Mouse (Mus musculus) inflammation-experienced regulatory T-cells, adult 6 months (primary cell): Measurements from ENCODE around the gene Best1. TPM values are rescaled to one million over a fixed set of nuclear protein-coding genes. Genes with fewer than 3 reads are reported as not detected.

ENCODE experiments used
- ATAC-seq: one replicate; pipeline ENCODE4 v1.8.0; 2017
- polyA plus RNA-seq, 3 experiments: library from polyadenylated mRNA; unstranded; fragments of 100-300 nt; shearing (Covaris generic); gene quantifications; one replicate each; pipeline ENCODE4 v1.2.1; 2017

Best1 gene
- polyA plus RNA-seq: under 1 TPM in 1 of 3 experiments, not detected in 2; 0.21 TPM

DNA sequence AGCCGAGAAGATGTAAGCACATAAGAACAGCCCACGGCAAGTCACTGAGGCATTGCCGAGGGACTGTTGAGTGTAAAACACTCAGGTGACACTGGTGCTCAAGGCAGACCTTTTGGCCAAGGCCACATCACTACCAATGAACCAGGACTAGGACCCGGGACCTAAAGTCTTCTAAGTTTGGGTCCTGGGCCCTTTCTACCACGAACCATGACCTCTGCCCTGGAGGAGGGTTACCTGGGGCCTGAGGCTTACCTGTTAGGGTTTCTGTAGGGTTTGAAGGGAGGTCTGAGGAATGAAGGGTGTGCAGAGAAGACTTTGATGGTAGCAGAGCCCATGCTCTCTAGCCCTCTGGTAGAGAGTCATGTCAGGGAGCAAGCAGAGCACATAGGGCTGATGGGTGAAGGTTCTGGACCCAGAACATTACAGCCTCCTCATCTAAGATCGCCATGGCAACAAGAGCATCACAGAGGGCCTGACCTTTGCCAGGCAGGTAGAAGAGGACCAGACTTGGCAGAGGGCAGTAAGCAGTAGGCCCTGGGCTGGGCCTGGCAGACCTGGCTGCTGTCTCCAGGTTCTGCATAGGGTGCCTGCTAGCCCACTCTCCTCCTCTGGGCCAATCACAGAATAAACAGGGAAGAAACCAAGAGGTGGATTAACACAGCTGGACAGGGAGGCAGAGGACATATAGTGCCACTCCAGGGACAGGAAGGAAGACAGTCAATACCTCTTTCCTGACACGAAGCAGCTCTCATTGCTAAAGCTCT lies at the start of gene Best1, which contains the start of gene Rab3il1:
Best1 (minus strand) TSS at position 428 of the 764 bp plus-strand sequence.
Rab3il1 (plus strand) TSS at position 464 of the 764 bp plus-strand sequence.
- ATAC-seq: no peak

GRCm38 (mm10) chr19:10050438-10050837 lies 49.0 kb upstream of the Best1 start:
- no peak for ATAC-seq

DNA sequence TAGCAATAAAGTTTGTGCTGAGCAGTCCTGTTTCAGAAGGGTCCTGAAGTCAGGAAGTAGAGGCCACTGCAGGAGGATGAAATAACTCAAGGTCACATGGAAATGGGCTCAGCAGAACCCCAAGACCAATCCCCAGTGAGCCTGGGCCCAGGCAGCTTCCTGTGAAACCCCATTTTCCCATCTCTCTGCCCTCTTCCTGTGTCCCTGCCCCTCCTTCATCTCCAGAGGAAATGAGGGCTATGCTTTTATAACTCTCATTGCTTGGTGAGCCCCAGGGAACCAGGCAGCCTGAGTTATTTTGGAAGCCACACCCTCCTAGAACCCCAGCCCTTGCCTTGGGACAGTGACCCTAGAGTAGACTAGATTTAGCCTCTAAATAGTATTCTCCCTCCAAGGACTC lies 48.1 kb upstream of the Best1 start:
- ATAC-seq: no peak

- no peak for ATAC-seq
These were observed 45.5 kb upstream of the Best1 start for GRCm38 (mm10) chr19:10046983-10047382.

DNA sequence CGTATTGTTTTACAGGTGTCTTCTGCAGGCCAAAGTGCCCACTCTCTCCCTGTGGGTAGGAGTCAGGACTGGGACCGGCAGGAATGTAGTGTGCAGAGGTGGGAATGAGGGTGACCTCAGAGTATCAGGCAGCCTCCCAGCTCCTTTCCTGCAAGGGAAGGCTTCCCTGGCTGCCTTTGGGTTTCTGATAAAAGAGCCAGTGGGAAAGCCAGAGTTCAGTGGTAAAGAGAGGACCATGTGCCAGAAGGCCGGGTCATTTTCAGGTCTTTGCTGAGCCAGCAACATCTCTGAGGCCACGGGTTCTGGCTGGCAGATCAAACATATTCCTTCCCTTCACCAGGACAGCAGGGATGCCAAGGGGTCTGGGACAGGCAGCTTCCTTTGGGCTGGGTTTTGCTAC lies 44.9 kb upstream of the Best1 start:
- no peak for ATAC-seq

DNA sequence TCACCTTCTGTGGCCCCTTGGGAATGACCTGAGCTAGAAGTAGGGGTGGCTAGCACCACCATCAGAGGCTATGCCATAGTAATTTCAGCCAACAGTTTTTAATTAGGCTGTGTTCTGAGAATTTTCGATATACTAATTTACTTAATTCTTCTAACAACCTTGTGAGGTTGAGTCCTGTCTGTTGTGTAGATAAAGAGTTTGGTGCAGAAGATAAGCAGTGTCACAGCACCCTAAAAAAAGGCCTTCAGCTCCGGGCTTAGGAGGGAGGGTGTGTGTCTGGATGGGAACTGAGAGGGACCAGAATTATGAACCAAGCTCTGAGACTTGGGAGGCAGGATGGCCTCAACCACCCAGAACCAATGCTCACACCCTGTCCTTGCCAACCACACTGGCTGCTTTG lies 44.3 kb upstream of the Best1 start:
- ATAC-seq: no peak

GRCm38 (mm10) chr19:10043643-10044042 lies 42.2 kb upstream of the Best1 start:
- no peak for ATAC-seq

GRCm38 (mm10) chr19:10042816-10043215 lies 41.4 kb upstream of the Best1 start:
- ATAC-seq: no peak

GRCm38 (mm10) chr19:10042232-10042631 lies 40.8 kb upstream of the Best1 start:
- no peak for ATAC-seq

GRCm38 (mm10) chr19:10041388-10042148 lies 40.1 kb upstream of the Best1 start, which contains the start of gene Fads3:
Gene Fads3 (plus strand): TSS chr19:10041569.
- ATAC-seq: no peak

- no peak for ATAC-seq
These were observed 39.5 kb upstream of the Best1 start for GRCm38 (mm10) chr19:10040866-10041387.

GRCm38 (mm10) chr19:10039615-10040014 lies 38.2 kb upstream of the Best1 start:
- ATAC-seq: no peak

- ATAC-seq: no peak
These were observed 37.5 kb upstream of the Best1 start for GRCm38 (mm10) chr19:10038910-10039309.

DNA sequence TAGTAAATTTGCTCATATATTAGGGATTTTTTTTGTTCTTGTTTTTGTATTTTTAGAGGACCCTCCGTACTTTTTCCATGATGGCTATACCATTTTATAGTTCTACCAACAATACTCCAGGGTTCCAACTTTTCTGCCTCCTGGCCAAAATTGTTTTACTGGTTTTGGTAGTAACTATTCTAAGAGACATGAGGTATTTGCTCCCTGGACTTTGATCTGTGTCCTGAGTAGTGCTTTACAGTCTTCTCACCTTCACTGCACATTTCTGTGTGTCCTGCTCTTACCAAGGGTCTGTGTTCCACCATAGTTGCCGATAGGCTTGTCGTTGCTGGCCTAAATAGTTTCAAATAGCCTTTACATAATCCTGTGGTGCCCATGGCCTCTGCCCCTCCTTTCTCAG lies 36.9 kb upstream of the Best1 start:
- ATAC-seq: no peak

- ATAC-seq: no peak
These were observed 36.1 kb upstream of the Best1 start for GRCm38 (mm10) chr19:10037534-10037933.

DNA sequence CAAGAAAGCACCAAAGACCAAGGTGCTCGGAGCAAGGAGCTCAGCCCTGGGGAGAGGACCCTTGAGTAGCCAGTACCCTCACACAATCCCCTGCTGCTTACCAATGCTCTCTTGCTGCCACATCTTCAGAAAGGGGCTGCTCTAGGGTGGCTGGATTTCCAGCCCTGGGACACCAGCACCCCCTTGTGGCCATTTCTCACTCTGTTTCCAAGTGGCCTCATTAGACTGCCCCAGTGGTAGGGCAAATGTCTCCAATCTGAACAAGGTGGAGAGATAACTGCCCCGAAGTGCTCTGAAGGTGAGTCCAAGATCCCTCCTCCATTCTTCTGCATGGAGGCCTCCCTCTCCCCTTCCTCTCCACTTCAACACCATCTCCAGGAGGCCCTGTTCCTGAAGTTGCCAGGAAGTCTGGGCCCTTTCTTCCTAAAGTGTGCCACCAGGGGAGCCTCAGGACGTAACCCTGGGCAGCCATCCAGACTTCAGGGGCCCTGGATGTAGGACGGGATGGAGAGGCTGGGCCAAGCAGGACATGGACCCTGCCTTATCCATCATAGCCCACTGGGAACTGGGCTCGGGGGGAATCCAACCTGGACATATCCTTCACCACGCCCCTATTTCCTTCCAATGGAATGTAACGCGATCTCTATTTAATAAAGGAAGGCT lies 33.5 kb upstream of the Best1 start:
- no peak for ATAC-seq

DNA sequence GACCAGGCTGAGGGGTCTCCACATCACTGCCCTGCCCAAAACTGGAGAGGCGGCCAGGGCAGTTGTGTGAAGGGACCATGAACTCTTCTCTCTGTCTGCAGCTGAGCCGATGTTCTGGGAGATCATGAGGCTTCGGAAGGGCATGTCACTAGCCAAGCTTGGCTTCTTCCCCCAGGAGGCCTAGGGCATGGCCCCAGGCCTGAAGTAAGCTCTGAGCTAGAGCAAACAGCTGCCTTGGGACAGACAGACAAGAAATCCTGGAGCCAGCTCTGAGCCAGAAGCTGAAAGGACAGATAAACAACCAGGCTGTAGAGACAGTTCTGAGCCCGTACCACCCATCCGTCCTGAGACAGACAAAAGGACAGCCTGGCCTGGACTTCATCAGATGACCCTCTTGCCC lies 32.9 kb upstream of the Best1 start:
- no peak for ATAC-seq

DNA sequence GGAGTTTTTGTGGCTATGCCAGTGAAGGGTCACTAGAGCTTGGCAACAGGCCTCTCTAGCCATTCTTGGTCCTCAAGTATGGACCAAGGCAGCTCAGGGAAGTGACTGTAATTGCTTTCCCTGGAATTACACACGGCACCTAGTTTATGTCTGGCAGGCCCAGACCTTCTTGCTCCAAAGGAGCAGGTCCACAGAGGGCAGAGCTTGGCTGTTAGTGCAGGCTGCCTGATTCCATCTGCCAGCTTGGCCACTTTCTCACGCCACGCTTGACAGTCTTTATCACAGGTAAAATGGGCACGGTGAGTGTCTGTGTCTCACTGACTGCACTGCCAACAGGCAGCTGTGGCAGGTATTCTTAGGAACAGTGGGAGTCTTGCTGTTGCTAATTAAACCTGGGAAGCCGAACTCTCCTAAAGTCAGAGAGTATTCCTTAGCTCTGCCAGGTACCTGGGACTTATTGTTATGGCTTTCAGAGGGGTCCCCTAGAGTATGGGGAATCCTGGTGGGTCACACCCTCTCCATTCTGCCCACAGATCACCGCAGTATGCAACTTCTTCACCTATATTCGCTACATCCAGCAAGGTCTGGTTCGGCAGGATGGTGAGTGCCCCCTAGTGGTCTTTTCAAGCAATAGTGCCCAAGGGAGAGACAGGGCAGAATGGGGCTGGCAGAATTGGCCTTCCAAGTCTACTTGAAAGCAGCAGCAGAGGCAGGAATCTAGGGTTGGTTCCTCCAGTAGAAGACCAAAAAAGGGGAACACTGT lies 32.0 kb upstream of the Best1 start:
- no peak for ATAC-seq

- no peak for ATAC-seq
These were observed 28.3 kb upstream of the Best1 start for GRCm38 (mm10) chr19:10029746-10030145.

- no peak for ATAC-seq
These were observed 23.9 kb upstream of the Best1 start for GRCm38 (mm10) chr19:10025169-10025875.

GRCm38 (mm10) chr19:10023304-10023758 lies 21.9 kb upstream of the Best1 start:
- ATAC-seq: no peak
